Mouse (Mus musculus) forebrain, postnatal 0 days (tissue): ENCODE results near the gene Rpl31. TPM values are rescaled to one million over a fixed set of nuclear protein-coding genes. Genes with fewer than 3 reads are reported as not detected.
A peak's percentile ranks its signal among the peaks of the same experiment; 100 is the strongest.

Experiments used
- ATAC-seq: fragments of 200-750 bp; cut with Nextera tagmentation; 2 replicates; pipeline ENCODE4 v1.8.0; 2017; ENCODE audit warnings: mild to moderate bottlenecking, moderate library complexity
- DNase-seq: peaks from one replicate; pipeline ENCODE4 v3.0.0-alpha.2; 2015
- H3K27ac ChIP-seq: fragments of 300-500 bp; sonication (generic); 2 replicates; pipeline ENCODE4 v1.5.1; 2014; ENCODE audit warnings: low read depth, mild to moderate bottlenecking, antibody characterized with exemption, low read length, moderate library complexity, mixed read lengths
- H3K27me3 ChIP-seq: fragments of 300-500 bp; sonication (generic); 2 replicates; pipeline ENCODE4 v1.6.1; 2014; ENCODE audit warnings: mild to moderate bottlenecking, low read length, mixed read lengths; ENCODE audit not compliant: insufficient read depth
- H3K36me3 ChIP-seq: fragments of 300-500 bp; sonication (generic); 2 replicates; pipeline ENCODE4 v1.6.1; 2014; ENCODE audit warnings: mild to moderate bottlenecking, moderate library complexity; ENCODE audit not compliant: insufficient read depth
- H3K4me1 ChIP-seq: fragments of 300-500 bp; sonication (generic); 2 replicates; pipeline ENCODE4 v1.6.1; 2014; ENCODE audit warnings: antibody characterized with exemption; ENCODE audit not compliant: insufficient read depth
- H3K4me2 ChIP-seq: fragments of 300-500 bp; sonication (generic); 2 replicates; pipeline ENCODE4 v1.6.1; 2014; ENCODE audit warnings: low read depth, mild to moderate bottlenecking, moderate library complexity
- H3K4me3 ChIP-seq: fragments of 300-500 bp; sonication (generic); 2 replicates; pipeline ENCODE4 v1.5.1; 2014; ENCODE audit warnings: low read depth, low read length, mixed read lengths
- H3K9ac ChIP-seq: fragments of 300-500 bp; sonication (generic); 2 replicates; pipeline ENCODE4 v1.6.1; 2014; ENCODE audit warnings: mild to moderate bottlenecking
- H3K9me3 ChIP-seq: fragments of 300-500 bp; sonication (generic); 2 replicates; pipeline ENCODE4 v1.6.1; 2016; ENCODE audit warnings: low read length
- CTCF ChIP-seq: sonication (generic); IDR thresholded peaks from 2 replicates; pipeline ENCODE4 v1.5.1; 2016; ENCODE audit warnings: antibody characterized with exemption, control low read depth, low read depth
- WGBS: fragments of 180-500 bp; shearing (Covaris S2); extraction: QIAGEN DNeasy Blood & Tissue Kit; methylation state at CpG from one replicate; pipeline ENCODE4 v1.1.7; 2014; 5-methylcytosine and 5-hydroxymethylcytosine counted together
- polyA plus RNA-seq: library from polyadenylated mRNA; unstranded; fragments of >200 nt; fragmentation: Nextera tagmentation; extraction: Ambion mirVana; gene quantifications from 2 replicates; pipeline ENCODE4 v1.2.1, GENCODE M21; 2015
- total RNA-seq: library from RNA; depleted of rRNA; stranded (reverse); fragments of >200 nt; gene quantifications from 2 replicates; pipeline ENCODE4 v1.2.3, GENCODE M21; 2014; rRNA removed

The Rpl31 gene
- total RNA-seq (428 and 702 TPM in 2 replicates), polyA plus RNA-seq (365 and 471 TPM in 2 replicates)

GRCm38 (mm10) chr1:39367601-39368266, at the start of gene Rpl31:
Rpl31 (plus strand) TSS chr1:39367842.
- H3K36me3 ChIP-seq, result peaks cover 27% of the 10 kb centered on the region
- H3K4me2 ChIP-seq, result peak within 1 kb of the TSS; percentile 72
- ATAC-seq (peak; percentile 99), DNase-seq (peak; percentile 97)
- no peaks in the 10 kb centered on the region for H3K9me3 ChIP-seq
- WGBS, result 1% methylated on average over 62 of the region's 62 CpGs
- H3K4me1 ChIP-seq, result 0 out of 2 replicates have a peak, but pooled peaks cover 4% of the 10 kb centered on the region
- TF ChIP-seq CTCF, result no peak
- H3K27me3 ChIP-seq, result no peaks in the 10 kb centered on the region
- peak within 1 kb of the TSS; percentile 91 for H3K27ac ChIP-seq
- peak within 1 kb of the TSS; percentile 96 for H3K9ac ChIP-seq
- peak within 1 kb of the TSS; percentile 76 for H3K4me3 ChIP-seq

GRCm38 (mm10) chr1:39317935-39318334, 49.7 kb upstream of the Rpl31 start:
- H3K9me3 ChIP-seq, result no peaks in the 10 kb centered on the region
- DNase-seq, result no peak
- WGBS, result 73% methylated on average over 2 of the region's 2 CpGs

DNA sequence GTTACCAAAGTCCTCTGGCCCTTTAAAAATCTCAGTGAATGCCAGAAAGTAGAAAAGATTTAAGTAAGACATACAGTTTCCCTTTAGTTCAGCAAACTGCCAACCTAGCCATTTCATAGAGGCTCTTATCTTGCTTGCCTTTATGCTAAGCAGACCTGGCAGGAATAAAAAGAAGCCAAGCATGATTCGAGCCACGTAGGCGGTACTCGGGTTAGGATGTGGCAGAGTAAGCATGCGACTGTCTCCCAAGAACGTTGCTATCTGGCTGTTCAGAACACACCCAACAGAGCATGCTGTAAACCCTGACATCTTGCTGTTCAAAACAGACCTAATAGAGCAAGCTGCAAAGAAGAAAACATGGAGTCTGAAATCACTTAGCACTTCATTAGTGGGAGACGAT, 48.8 kb upstream of the Rpl31 start:
- DNase-seq, result no peak
- Histone ChIP-seq H3K4me2 (no peak overlapping the region), H3K4me3 (no peak overlapping the region), H3K27ac (no peak overlapping the region), H3K36me3 (no peaks in the 10 kb centered on the region), H3K27me3 (no peaks in the 10 kb centered on the region), H3K9ac (no peak overlapping the region), H3K4me1 (0 out of 2 replicates have a peak, but pooled peaks cover 5% of the 10 kb centered on the region), H3K9me3 (no peaks in the 10 kb centered on the region)
- TF ChIP-seq CTCF, result no peak
- no peak for ATAC-seq
- WGBS, result 57% methylated on average over 7 of the region's 7 CpGs

More at GRCm38 (mm10) chr1:39317935-39318334, 49.7 kb upstream of the Rpl31 start:
- no peak overlapping the region for H3K4me3 ChIP-seq
- no peak overlapping the region for H3K4me2 ChIP-seq
- H3K9ac ChIP-seq, result no peak overlapping the region
- no peak overlapping the region for H3K27ac ChIP-seq
- no peak for ATAC-seq
- no peak for TF ChIP-seq CTCF
- H3K4me1 ChIP-seq, result 0 out of 2 replicates have a peak, but pooled peaks cover 5% of the 10 kb centered on the region
- H3K27me3 ChIP-seq, result no peaks in the 10 kb centered on the region
- no peaks in the 10 kb centered on the region for H3K36me3 ChIP-seq

DNA sequence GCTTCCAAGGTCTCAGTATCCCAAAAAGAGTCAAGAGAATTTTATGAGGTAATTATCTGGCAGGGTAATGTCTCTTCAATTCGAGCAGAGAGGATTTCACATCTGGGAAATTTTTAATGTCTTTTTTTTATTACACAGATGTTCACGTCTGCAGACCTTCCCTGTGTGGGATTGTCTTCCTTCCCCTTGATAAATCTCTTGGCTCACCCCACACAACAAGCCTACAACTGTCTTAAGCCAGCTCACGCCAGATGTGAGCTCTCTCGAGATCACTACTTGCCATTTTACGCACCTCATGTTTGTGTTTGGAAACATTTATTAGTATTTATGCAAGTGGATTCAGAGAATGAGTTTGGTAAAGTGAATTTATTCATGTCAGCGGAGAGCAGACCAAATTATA, 45.7 kb upstream of the Rpl31 start:
- WGBS, result 80% methylated on average over 6 of the region's 6 CpGs
- Histone ChIP-seq H3K27ac (no peak overlapping the region), H3K4me3 (no peak overlapping the region), H3K9me3 (no peaks in the 10 kb centered on the region), H3K36me3 (no peaks in the 10 kb centered on the region), H3K27me3 (no peaks in the 10 kb centered on the region), H3K4me1 (0 out of 2 replicates have a peak, but pooled peaks cover 5% of the 10 kb centered on the region), H3K9ac (no peak overlapping the region), H3K4me2 (no peak overlapping the region)
- ATAC-seq (no peak), DNase-seq (no peak)
- TF ChIP-seq CTCF, result no peak

- Histone ChIP-seq H3K9me3 (no peaks in the 10 kb centered on the region), H3K36me3 (no peaks in the 10 kb centered on the region), H3K27ac (no peak overlapping the region), H3K4me2 (no peak overlapping the region), H3K9ac (no peak overlapping the region), H3K4me3 (no peak overlapping the region), H3K27me3 (no peaks in the 10 kb centered on the region), H3K4me1 (no peaks in the 10 kb centered on the region)
- DNase-seq (no peak), ATAC-seq (no peak)
- no peak for TF ChIP-seq CTCF
- WGBS, result 89% methylated on average over 6 of the region's 6 CpGs
Observed at GRCm38 (mm10) chr1:39325228-39325627, 42.4 kb upstream of the Rpl31 start.

DNA sequence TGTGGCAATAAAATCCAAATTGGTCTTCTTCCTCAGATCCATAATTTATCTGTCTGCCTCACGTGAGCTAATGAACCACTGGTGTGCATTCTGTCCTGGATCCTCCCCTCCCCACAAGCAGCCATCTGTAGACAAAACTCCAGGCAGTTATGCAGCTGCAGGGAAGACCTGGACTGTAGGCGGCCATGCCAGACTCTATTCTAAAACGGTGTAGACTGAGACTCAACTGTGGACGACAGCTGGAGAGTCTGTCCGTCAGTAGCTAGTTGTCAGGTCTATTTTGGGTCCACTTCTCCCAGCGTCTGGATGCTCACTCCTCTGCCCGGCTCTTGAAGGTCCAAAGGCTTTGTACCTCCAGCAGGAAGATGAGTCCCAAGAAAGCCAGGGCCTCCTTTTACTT, 40.1 kb upstream of the Rpl31 start:
- ATAC-seq (no peak), DNase-seq (no peak)
- no peak for TF ChIP-seq CTCF
- Histone ChIP-seq H3K27ac (no peak overlapping the region), H3K27me3 (no peaks in the 10 kb centered on the region), H3K4me3 (no peak overlapping the region), H3K9me3 (no peaks in the 10 kb centered on the region), H3K9ac (no peak overlapping the region), H3K4me1 (no peaks in the 10 kb centered on the region), H3K4me2 (no peak overlapping the region), H3K36me3 (no peaks in the 10 kb centered on the region)
- 79% methylated on average over 7 of the region's 7 CpGs for WGBS

DNA sequence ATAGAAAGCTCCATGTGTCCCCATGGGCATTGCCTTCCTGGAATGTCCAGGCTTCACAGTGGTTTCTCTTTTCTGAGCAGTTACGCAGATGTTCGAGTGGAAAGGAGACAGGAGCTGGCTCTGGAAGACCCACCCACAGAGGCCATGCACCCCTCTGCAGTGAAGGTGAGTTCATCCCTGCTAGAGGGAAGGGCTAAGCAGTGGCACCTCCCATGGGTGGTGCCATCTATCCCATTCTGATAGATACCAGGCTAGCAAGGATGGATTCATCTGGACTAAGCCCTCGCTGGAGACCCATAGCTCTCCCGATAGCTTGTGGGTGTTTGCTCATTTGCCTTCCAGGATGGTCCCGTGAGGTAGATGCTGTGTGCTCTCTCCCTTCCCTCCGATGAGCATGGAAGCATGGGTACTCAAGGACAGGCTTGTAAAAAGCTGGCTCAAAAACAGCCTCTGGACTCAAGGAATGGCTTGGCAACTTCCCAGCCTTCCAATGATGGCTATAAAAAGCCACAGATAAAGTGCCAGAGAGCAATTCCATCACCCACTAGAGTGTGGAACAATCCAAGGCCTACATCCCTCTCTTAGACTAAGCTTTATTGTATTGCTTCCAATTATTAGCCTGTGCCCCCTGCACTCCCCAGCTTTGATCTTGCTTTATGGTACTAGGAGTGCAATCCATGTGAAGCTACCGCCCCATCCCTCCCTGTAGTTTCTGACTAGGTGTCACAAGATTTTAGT, 36.6 kb upstream of the Rpl31 start:
- no peak for TF ChIP-seq CTCF
- H3K27me3 ChIP-seq, result no peaks in the 10 kb centered on the region
- H3K9me3 ChIP-seq, result no peaks in the 10 kb centered on the region
- H3K4me2 ChIP-seq, result no peak overlapping the region
- no peaks in the 10 kb centered on the region for H3K4me1 ChIP-seq
- H3K4me3 ChIP-seq, result no peak overlapping the region
- H3K9ac ChIP-seq, result no peak overlapping the region
- no peak for DNase-seq
- ATAC-seq, result no peak
- H3K27ac ChIP-seq, result no peak overlapping the region
- WGBS, result 85% methylated on average over 7 of the region's 7 CpGs
- no peaks in the 10 kb centered on the region; the same call in 1 of the 2 replicates for H3K36me3 ChIP-seq
